In the genomic region with DNA sequence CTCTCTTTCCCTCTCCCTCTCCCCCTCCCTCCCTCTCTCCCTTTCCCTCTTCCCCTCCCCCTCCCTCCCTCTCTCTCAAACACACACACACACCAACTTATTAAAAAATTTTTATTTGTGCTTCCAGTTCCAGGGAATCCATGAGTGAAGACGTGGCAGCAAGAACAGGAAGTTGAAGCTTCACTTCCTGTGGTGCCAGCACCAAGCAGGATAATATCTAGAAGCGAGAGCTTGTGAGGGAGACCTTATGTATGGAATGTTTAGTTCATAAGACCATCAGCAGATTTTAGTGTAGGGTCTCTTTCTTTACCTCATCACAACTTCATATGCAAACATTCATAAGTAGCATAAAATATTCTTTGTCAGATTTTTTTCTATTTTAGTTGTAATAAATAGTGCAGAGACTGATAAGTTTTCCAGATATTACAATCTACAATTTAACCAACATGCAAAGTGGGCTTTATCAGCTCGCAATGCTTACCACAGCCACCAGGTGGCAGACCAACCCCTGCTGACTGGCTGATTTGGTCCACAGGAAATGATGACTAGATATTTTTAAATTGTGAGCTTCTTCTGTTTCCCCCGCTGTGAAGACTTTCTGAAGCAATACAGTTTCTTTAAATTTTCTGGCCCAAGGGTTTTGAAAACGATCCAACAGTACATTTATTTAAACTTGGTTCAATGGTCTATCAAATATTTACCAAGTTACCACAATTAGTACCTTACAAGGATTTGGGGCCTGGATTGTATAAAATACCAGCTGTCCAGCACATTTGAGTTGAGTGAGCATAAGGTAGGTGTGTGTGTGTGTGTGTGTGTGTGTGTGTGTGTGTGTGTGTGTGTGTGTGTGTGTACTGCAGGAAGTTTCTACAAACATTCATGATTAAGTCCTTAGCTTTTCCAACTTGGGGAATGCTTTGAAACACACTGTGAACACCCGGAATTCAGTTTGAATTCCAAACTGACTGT, we compare ENCODE assay signal across 8 mouse cellular contexts. TPM values are rescaled to one million over a fixed set of nuclear protein-coding genes. Genes with fewer than 3 reads are reported as not detected.
DNase-seq lines count a peak whose midpoint lies in the region; ATAC-seq and TF ChIP-seq lines count a peak whose summit lies in the region.

No protein-coding gene starts in this region.

- H3K27ac ChIP-seq in embryonic facial prominence, embryonic 14.5 days (replicated peaks; ENCODE audit: low read depth, low read length) = no peak overlapping the region
- peak overlapping the region; percentile 50; the same call in 1 of the 2 replicates for H3K27ac ChIP-seq in heart, embryonic 12.5 days (ENCODE audit: poor library complexity, severe bottlenecking)
- no peak overlapping the region for H3K27ac ChIP-seq in layer of hippocampus, adult 2 months
- no peak overlapping the region for H3K27ac ChIP-seq in lung, postnatal 0 days (ENCODE audit: low read length)

- DNase-seq in ES-CJ7 (ENCODE audit: low read depth, low spot score) = peak; percentile 56
- peak; percentile 84 for DNase-seq in adrenal gland, postnatal 14 days
- peak; percentile 72 for DNase-seq in embryonic facial prominence, embryonic 14.5 days (ENCODE audit: low spot score)
- DNase-seq in layer of hippocampus, adult 2 months (ENCODE audit: low spot score in 2 of 2) = peak; percentile 67 to 87
- peak; percentile 86 for DNase-seq in lung, postnatal 0 days (ENCODE audit: low spot score)
- peak; percentile 84 to 87 for DNase-seq in right cerebral cortex, postnatal 10 days (ENCODE audit: low spot score in 2 of 2)
- peak; percentile 60 to 80 for DNase-seq in urinary bladder, postnatal 4 days (ENCODE audit: low spot score in 2 of 2)

- H3K4me1 ChIP-seq in embryonic facial prominence, embryonic 14.5 days (ENCODE audit: control insufficient read depth, insufficient read depth, low read length) = no peaks in the 10 kb centered on the region
- H3K4me1 ChIP-seq in heart, embryonic 12.5 days (replicated peaks) = peaks cover 9% of the 10 kb centered on the region
- H3K4me1 ChIP-seq in lung, postnatal 0 days (ENCODE audit: insufficient read depth, low read depth, low read length) = peaks cover 5% of the 10 kb centered on the region; the same call in 1 of the 2 replicates

- H3K4me2 ChIP-seq in embryonic facial prominence, embryonic 14.5 days (ENCODE audit: low read depth, low read length) = no peak overlapping the region
- no peak overlapping the region for H3K4me2 ChIP-seq in heart, embryonic 12.5 days
- no peak overlapping the region for H3K4me2 ChIP-seq in lung, postnatal 0 days (replicated peaks; ENCODE audit: low read depth, low read length)

- H3K9me3 ChIP-seq in embryonic facial prominence, embryonic 14.5 days (ENCODE audit: control insufficient read depth, low read length) = no peaks in the 10 kb centered on the region
- H3K9me3 ChIP-seq in heart, embryonic 12.5 days (replicated peaks) = no peaks in the 10 kb centered on the region
- H3K9me3 ChIP-seq in lung, postnatal 0 days (ENCODE audit: low read length) = no peaks in the 10 kb centered on the region

- TF ChIP-seq EP300 in lung, postnatal 0 days (IDR thresholded peaks at IDR 0.05) = peak; percentile 27; the same call in 1 of the 2 replicates

- whole genome bisulfite sequencing in embryonic facial prominence, embryonic 14.5 days = 13% methylated on average over 6 of the region's 6 CpGs
- 16% methylated on average over 6 of the region's 6 CpGs for WGBS in heart, embryonic 12.5 days
- WGBS in lung, postnatal 0 days = 7% methylated on average over 6 of the region's 6 CpGs

- no peak for ATAC-seq in embryonic facial prominence, embryonic 14.5 days (ENCODE audit: low read depth)
- ATAC-seq in heart, embryonic 12.5 days (ENCODE audit: insufficient number of reproducible peaks, low FRiP score) = no peak
- peak; percentile 69 for ATAC-seq in lung, postnatal 0 days

- no peak overlapping the region for H3K4me3 ChIP-seq in embryonic facial prominence, embryonic 14.5 days (ENCODE audit: low read depth, low read length)
- no peak overlapping the region for H3K4me3 ChIP-seq in heart, embryonic 12.5 days
- H3K4me3 ChIP-seq in layer of hippocampus, adult 2 months = no peak overlapping the region
- no peak overlapping the region for H3K4me3 ChIP-seq in lung, postnatal 0 days (ENCODE audit: low read depth, low read length)

- peak; percentile 99 for TF ChIP-seq CTCF in layer of hippocampus, adult 2 months (conservative IDR thresholded peaks at IDR 0.05)
- TF ChIP-seq CTCF in lung, postnatal 0 days (IDR thresholded peaks at IDR 0.05) = peak; percentile 91

- H3K36me3 ChIP-seq in embryonic facial prominence, embryonic 14.5 days (ENCODE audit: control insufficient read depth, insufficient read depth, low read length) = no peaks in the 10 kb centered on the region
- H3K36me3 ChIP-seq in heart, embryonic 12.5 days = no peaks in the 10 kb centered on the region
- H3K36me3 ChIP-seq in lung, postnatal 0 days (ENCODE audit: insufficient read depth, low read length) = no peaks in the 10 kb centered on the region

- no peaks in the 10 kb centered on the region for H3K27me3 ChIP-seq in embryonic facial prominence, embryonic 14.5 days (replicated peaks; ENCODE audit: control insufficient read depth, insufficient read depth, low read length)
- no peaks in the 10 kb centered on the region for H3K27me3 ChIP-seq in heart, embryonic 12.5 days (replicated peaks)
- no peaks in the 10 kb centered on the region for H3K27me3 ChIP-seq in lung, postnatal 0 days (replicated peaks; ENCODE audit: insufficient read depth, low read length)

- no peak overlapping the region for H3K9ac ChIP-seq in embryonic facial prominence, embryonic 14.5 days (ENCODE audit: low read depth, low read length)
- no peak overlapping the region for H3K9ac ChIP-seq in heart, embryonic 12.5 days
- H3K9ac ChIP-seq in lung, postnatal 0 days (replicated peaks; ENCODE audit: low read depth) = no peak overlapping the region

RNA-seq across cellular contexts. Expression of a gene that starts 19.8 kb away (rescaled TPM):
- total RNA-seq in adrenal gland, postnatal 14 days (2021) = 21.0 and 23.7 TPM in 2 replicates
- 3.0 and 3.3 TPM in 2 replicates for polyA plus RNA-seq in embryonic facial prominence, embryonic 14.5 days (2014; fragmentation: Nextera tagmentation; extraction: Ambion mirVana)
- 0.86 and 1.1 TPM in 2 replicates for polyA plus RNA-seq in heart, embryonic 12.5 days (2016; fragmentation: Nextera tagmentation; extraction: Ambion mirVana)
- total RNA-seq in layer of hippocampus, adult 2 months (2021) = 10 to 100 TPM; 11.2 to 12.5 TPM
- 2.3 and 2.4 TPM in 2 replicates for polyA plus RNA-seq in lung, postnatal 0 days (2015; fragmentation: Nextera tagmentation; extraction: Ambion mirVana)

RNA-seq across cellular contexts. Expression of a gene that starts 32.5 kb away (rescaled TPM):
- total RNA-seq in adrenal gland, postnatal 14 days (2021) = 16.4 and 22.9 TPM in 2 replicates
- polyA plus RNA-seq in embryonic facial prominence, embryonic 14.5 days (2014; fragmentation: Nextera tagmentation; extraction: Ambion mirVana) = 13.0 and 15.9 TPM in 2 replicates
- polyA plus RNA-seq in heart, embryonic 12.5 days (2016; fragmentation: Nextera tagmentation; extraction: Ambion mirVana) = 9.5 and 10.8 TPM in 2 replicates
- total RNA-seq in layer of hippocampus, adult 2 months (2021) = 10 to 100 TPM; 19.5 to 21.8 TPM
- 8.6 and 8.9 TPM in 2 replicates for polyA plus RNA-seq in lung, postnatal 0 days (2015; fragmentation: Nextera tagmentation; extraction: Ambion mirVana)
